Mouse (Mus musculus): ENCODE measurements at regions not wholly inside any gene's neighbourhood (a gene's known extent, or its start where the extent isn't known, plus 50 kb on each side); places are given as distances from the start of the nearest gene placed in this dataset.
"Not testable (repeated sequence)": the region's sequence is repeated elsewhere in the genome, so short reads cannot be mapped to it uniquely, and the experiment has no call there.

- DNase-seq (ENCODE audit: low read depth): not testable (repeated sequence)
Observed at GRCm38 (mm10) chr2:16811401-16812281, 455.5 kb downstream of the Plxdc2 start.

GRCm38 (mm10) chr2:16820442-16820841, 464.3 kb downstream of the Plxdc2 start:
- no peak for DNase-seq (ENCODE audit: low read depth)

DNA sequence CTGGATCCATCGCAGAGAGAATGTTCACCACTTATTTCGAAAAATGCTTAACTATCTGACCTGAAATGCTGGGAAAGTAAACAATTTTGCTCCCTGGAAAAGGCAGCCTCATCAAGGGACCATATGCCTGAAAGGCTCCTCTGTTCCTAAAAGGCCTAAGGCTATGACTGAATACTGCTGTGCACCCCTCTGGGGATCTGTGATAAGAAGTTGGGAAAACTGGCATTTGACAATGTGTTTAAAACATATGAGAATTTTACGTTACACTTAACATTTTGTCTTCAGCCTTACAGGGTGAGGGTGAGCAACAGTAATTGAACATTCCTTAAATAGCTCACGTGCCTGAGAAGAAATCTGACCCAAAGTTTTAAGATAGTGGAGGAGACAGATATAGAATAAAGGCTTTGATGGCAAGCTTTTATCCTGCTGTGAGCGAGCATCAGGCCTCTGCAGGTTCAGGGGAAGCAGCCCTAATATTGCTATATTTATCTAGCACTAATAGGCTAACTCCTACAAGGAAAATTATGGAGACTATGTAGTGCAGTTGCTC, 468.7 kb downstream of the Plxdc2 start:
- no peak for DNase-seq (ENCODE audit: low read depth)

DNA sequence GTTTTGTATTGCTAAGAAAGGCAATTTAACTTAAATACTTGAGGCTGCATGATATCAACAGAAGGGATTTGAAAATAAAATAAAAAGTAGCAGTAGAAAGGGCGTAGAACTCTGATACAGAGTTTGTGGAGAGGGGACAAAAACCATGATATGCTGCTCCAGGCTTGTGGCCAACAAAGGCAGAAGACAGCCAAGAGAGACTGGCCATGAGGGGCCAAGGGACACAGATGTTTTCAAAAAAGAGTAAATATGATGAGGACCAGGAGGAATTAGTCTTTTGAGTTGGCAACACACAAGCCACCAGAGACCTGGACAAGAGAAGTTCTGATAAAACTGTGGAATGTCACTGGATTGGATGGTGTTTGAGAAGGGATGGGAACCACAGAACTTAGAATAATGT, 471.2 kb downstream of the Plxdc2 start:
- DNase-seq (ENCODE audit: low read depth): no peak

- DNase-seq (ENCODE audit: low read depth): no peak
Observed at GRCm38 (mm10) chr2:16835960-16836359, 479.9 kb downstream of the Plxdc2 start.

GRCm38 (mm10) chr2:16838718-16839117, 482.6 kb downstream of the Plxdc2 start:
- no peak for DNase-seq (ENCODE audit: low read depth)

DNA sequence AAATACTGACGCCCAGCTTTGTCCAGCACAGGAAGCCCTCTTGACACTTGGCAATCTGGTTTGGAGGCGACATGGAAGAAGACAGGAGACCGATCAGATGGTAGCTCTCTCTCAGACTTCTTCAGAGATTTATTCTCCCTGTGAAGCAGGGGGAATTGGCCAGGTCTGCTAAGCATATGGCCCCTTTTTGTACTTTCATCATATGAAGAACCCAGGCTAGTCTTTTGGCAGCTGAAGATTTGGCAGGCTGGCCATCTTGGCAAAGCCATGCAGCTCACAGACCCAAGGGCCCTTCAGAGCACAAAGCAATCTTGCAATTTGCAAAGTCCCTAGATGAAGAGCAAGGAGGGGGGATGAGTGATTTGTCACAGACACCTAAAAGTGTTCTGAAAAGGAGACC, 493.8 kb downstream of the Plxdc2 start:
- no peak for DNase-seq (ENCODE audit: low read depth)

DNA sequence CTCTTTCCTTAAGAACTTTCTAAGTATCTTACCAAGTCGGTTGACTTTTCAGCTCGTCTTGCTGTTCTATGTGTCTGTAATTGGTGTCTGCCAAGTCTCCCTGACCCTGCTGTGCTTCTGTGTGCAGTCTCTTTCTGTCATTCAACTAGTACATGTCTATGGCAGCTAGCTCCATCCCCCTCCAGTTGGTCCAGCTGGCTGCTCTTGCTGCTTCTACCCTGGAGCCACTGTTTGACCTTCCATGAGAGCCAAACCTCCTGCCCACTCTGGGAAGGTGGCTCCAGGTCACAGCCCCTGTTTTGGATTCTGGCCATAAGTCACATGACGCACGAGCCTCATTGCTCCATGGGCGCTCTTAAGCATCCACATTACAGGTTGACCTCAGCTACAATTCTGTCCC, 504.0 kb downstream of the Plxdc2 start:
- no peak for DNase-seq (ENCODE audit: low read depth)

GRCm38 (mm10) chr2:16866163-16866852, 510.2 kb downstream of the Plxdc2 start:
- no peak for DNase-seq (ENCODE audit: low read depth)

DNA sequence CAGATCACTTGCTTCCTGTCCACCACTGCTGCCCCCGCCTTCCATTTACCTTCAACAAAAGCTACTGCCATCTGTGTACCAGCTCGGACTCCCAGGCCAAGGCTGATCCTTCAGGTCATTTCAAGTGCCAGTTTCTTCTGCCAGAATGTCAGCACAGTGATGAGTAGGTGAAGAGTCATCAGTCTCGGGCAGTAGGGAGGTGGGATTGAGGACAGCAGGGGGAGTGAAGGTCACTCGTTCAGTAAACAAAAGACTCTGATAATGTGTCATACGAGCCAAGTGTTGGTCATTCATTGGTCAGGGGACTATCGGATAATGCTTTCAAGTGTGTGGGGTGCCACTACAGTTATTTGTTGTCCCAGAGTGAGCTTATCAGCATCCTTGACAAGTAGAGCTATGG, 536.3 kb downstream of the Plxdc2 start:
- DNase-seq (ENCODE audit: low read depth): not testable (repeated sequence)

DNA sequence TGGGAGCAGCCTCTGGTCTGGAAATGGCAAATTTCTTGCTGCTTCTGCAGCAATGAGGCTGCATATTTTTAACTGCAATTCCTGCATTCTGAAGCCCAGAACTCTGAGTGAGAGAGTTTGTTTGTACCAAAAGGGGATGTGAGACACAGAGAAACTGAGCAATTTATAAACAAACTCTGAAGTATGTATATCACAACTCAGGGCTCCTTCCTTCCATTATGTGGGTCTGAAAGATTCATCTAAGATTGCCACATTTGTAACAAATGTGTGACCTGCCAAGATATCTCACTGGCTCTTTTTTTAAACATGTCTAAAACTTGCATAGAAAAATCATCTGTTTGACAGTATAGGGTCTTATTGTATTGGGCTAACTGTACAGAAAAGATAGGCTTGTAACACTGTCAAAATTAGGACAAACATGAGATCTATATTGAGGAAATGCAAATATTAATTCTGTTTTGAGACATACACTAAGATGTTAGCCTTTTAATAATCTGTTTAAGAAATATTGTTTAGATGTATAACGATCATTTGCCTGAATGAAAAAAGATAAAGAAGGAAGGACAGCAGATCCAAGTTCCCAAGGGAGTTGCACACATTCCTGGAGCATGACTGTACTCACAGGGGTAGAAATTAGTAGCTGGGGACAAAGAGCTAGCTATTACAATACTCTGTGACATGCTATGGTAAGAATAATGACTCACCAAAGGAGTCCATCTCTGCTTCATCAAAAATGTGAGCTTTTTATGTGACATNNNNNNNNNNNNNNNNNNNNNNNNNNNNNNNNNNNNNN, 553.3 kb downstream of the Plxdc2 start:
- DNase-seq (ENCODE audit: low read depth): no peak

DNA sequence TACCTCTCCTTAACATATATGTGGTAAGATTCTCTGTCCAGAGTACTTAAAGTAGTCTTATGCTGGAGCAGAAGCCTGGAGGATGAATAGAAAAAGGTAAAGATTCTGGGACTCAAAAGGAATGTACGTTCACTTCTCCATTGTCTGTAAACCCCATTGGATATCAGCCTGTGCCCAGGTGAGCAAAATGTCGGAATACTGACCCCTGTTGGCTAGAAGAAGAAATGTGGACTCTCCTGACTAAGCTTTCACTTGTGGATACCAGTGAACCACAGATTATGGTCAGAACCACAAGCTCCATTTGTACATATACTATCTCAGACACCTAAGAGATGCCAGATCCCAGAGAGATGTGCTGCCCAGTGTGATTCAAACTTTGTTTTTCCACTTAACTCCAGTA, 558.5 kb downstream of the Plxdc2 start:
- DNase-seq (ENCODE audit: low read depth): no peak

DNA sequence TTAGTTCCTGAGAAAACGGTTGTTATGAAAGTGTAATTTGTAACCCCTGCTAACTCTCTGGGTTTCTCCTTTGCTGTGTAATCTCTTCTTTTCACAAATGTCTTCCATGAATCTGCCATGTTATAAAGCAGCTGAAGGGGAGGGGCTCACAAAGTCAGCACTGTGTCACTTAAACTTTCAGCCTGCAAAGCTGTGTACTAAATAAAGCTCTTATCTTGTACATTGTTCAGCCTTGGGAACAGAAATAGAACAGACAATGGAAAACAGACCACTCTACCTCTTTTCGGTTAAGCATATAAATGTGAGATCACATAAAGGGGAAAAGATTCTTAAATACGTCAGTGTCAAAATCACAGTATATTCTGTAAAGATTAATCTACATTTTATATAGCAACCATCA, 573.9 kb downstream of the Plxdc2 start:
- DNase-seq (ENCODE audit: low read depth): no peak

DNA sequence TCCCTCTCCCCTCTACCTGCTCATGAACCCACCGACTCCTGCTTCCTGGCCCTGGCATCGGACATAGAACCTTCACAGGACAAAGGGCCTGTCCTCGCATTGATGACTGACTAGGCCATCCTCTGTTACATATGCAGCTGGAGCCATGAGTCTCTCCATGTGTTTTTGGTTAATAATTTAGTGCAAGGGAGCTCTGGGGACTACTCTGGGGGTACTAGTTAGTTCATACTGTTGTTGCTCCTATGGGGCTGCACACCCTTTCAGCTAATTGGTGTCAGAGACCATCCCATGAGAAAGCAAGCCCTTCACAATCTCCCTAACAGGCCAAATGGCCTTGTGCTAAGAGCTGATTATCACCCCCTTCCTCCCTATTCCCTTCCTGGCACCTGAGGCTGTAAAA, 603.3 kb downstream of the Plxdc2 start:
- DNase-seq (ENCODE audit: low read depth): no peak

GRCm38 (mm10) chr2:16977380-16977779, 621.3 kb downstream of the Plxdc2 start:
- DNase-seq (ENCODE audit: low read depth): no peak

- peak; percentile 6 for DNase-seq (ENCODE audit: low read depth)
Observed at GRCm38 (mm10) chr2:16982823-16983222, 626.7 kb downstream of the Plxdc2 start.

GRCm38 (mm10) chr2:16983583-16984221, 627.6 kb downstream of the Plxdc2 start:
- no peak for DNase-seq (ENCODE audit: low read depth)

All from gonadal fat pad, adult 2 months (tissue).